Mouse (Mus musculus): ENCODE measurements around the gene Qars.

The Qars gene

GRCm38 (mm10) chr9:108486973-108487530 lies 20.5 kb upstream of the Qars start:
- no peak for DNase-seq (ENCODE audit: low spot score)

GRCm38 (mm10) chr9:108488403-108488802 lies 19.1 kb upstream of the Qars start:
- DNase-seq (ENCODE audit: low spot score): no peak

GRCm38 (mm10) chr9:108489215-108489614 lies 18.3 kb upstream of the Qars start:
- no peak for DNase-seq (ENCODE audit: low spot score)

- no peak for DNase-seq (ENCODE audit: low spot score)
These were observed 17.6 kb upstream of the Qars start for GRCm38 (mm10) chr9:108489702-108490558.

GRCm38 (mm10) chr9:108490559-108491285 lies 16.8 kb upstream of the Qars start, which contains the start of gene Usp19:
TSS of gene Usp19 (plus strand) at chr9:108490602.
- DNase-seq (ENCODE audit: low spot score): peak; percentile 89

- no peak for DNase-seq (ENCODE audit: low spot score)
These were observed 16.3 kb upstream of the Qars start for GRCm38 (mm10) chr9:108491286-108491580.

GRCm38 (mm10) chr9:108492043-108492750 lies 15.3 kb upstream of the Qars start:
- DNase-seq (ENCODE audit: low spot score): no peak

- DNase-seq (ENCODE audit: low spot score): no peak
These were observed 14.3 kb upstream of the Qars start for GRCm38 (mm10) chr9:108493246-108493645.

- DNase-seq (ENCODE audit: low spot score): no peak
These were observed 13.2 kb upstream of the Qars start for GRCm38 (mm10) chr9:108494146-108494825.

GRCm38 (mm10) chr9:108494905-108495304 lies 12.6 kb upstream of the Qars start:
- no peak for DNase-seq (ENCODE audit: low spot score)

- no peak for DNase-seq (ENCODE audit: low spot score)
These were observed 8.3 kb upstream of the Qars start for GRCm38 (mm10) chr9:108499231-108499630.

- DNase-seq (ENCODE audit: low spot score): no peak
These were observed 7.6 kb upstream of the Qars start for GRCm38 (mm10) chr9:108499943-108500342.

- no peak for DNase-seq (ENCODE audit: low spot score)
These were observed 605 bp upstream of the Qars start for GRCm38 (mm10) chr9:108506901-108507300.

- no peak for DNase-seq (ENCODE audit: low spot score)
These were observed 1.3 kb downstream of the Qars start for GRCm38 (mm10) chr9:108508776-108509175.

GRCm38 (mm10) chr9:108516380-108517251 lies 9.1 kb downstream of the Qars start, which contains the start of gene Qrich1:
TSS of gene Qrich1 (plus strand) at chr9:108516806.
- DNase-seq (ENCODE audit: low spot score): peak; percentile 97

GRCm38 (mm10) chr9:108517253-108517930 lies 9.9 kb downstream of the Qars start:
- peak; percentile 78 for DNase-seq (ENCODE audit: low spot score)

- DNase-seq (ENCODE audit: low spot score): peak; percentile 57
These were observed 10.4 kb downstream of the Qars start for GRCm38 (mm10) chr9:108517931-108518332.

- DNase-seq (ENCODE audit: low spot score): no peak
These were observed 14.1 kb downstream of the Qars start for GRCm38 (mm10) chr9:108521604-108522003.

- no peak for DNase-seq (ENCODE audit: low spot score)
These were observed 15.8 kb downstream of the Qars start for GRCm38 (mm10) chr9:108523341-108523740.

- no peak for DNase-seq (ENCODE audit: low spot score)
These were observed 17.9 kb downstream of the Qars start for GRCm38 (mm10) chr9:108525400-108525799.
